Mouse (Mus musculus) layer of hippocampus, adult 2 months (tissue): ENCODE measurements at regions not wholly inside any gene's neighbourhood (a gene's known extent, or its start where the extent isn't known, plus 50 kb on each side); places are given as distances from the start of the nearest gene placed in this dataset.

Source experiments
- DNase-seq, 2 experiments: peaks; one replicate each; pipeline ENCODE4 v3.0.0; 2022; ENCODE audit warnings: low spot score in 2 of 2
- H3K27ac ChIP-seq: fragments of 200-600 bp; 2 replicates; pipeline ENCODE4 v1.8.1; 2022
- H3K4me3 ChIP-seq: fragments of 200-600 bp; 2 replicates; pipeline ENCODE4 v1.8.1; 2022; ENCODE audit warnings: mild to moderate bottlenecking
- CTCF ChIP-seq: fragments of 200-600 bp; conservative IDR thresholded peaks from 2 replicates; pipeline ENCODE4 v1.8.1; 2022; ENCODE audit warnings: antibody characterized with exemption, mild to moderate bottlenecking, moderate library complexity

- TF ChIP-seq CTCF = peak; percentile 38; the same call in 1 of the 2 replicates
- peak overlapping the region; percentile 94 for H3K27ac ChIP-seq
- peak; percentile 52 to 54 for DNase-seq
- peak overlapping the region; percentile 24; the same call in 1 of the 2 replicates for H3K4me3 ChIP-seq
These were observed 70.4 kb upstream of the Mef2a start for GRCm38 (mm10) chr7:67443001-67443555.

- no peak for TF ChIP-seq CTCF
- Histone ChIP-seq H3K27ac (peak overlapping the region; percentile 94), H3K4me3 (no peak overlapping the region)
These were observed 69.6 kb upstream of the Mef2a start for GRCm38 (mm10) chr7:67442284-67442683.

GRCm38 (mm10) chr7:67440806-67441205, 68.1 kb upstream of the Mef2a start:
- Histone ChIP-seq H3K27ac (peak overlapping the region; percentile 9; the same call in 1 of the 2 replicates), H3K4me3 (no peak overlapping the region)
- DNase-seq = peak; percentile 74 to 76
- TF ChIP-seq CTCF = no peak

More at GRCm38 (mm10) chr7:67442284-67442683, 69.6 kb upstream of the Mef2a start:
- DNase-seq = no peak

GRCm38 (mm10) chr7:67437216-67438006, 64.8 kb upstream of the Mef2a start:
- DNase-seq = no peak
- Histone ChIP-seq H3K27ac (no peak overlapping the region), H3K4me3 (no peak overlapping the region)
- TF ChIP-seq CTCF = no peak

- no peak for TF ChIP-seq CTCF
- H3K27ac ChIP-seq = no peak overlapping the region
- H3K4me3 ChIP-seq = no peak overlapping the region
- no peak for DNase-seq
These were observed 63.1 kb upstream of the Mef2a start for GRCm38 (mm10) chr7:67435643-67436339.

- Histone ChIP-seq H3K4me3 (no peak overlapping the region), H3K27ac (no peak overlapping the region)
- no peak for DNase-seq
- no peak for TF ChIP-seq CTCF
These were observed 58.3 kb upstream of the Mef2a start for GRCm38 (mm10) chr7:67430987-67431386.

- Histone ChIP-seq H3K27ac (no peak overlapping the region), H3K4me3 (no peak overlapping the region)
- no peak for DNase-seq
- no peak for TF ChIP-seq CTCF
These were observed 57.4 kb upstream of the Mef2a start for GRCm38 (mm10) chr7:67430041-67430440.

GRCm38 (mm10) chr7:67429008-67429873, 56.6 kb upstream of the Mef2a start:
- TF ChIP-seq CTCF = no peak
- no peak overlapping the region for H3K4me3 ChIP-seq
- no peak for DNase-seq
- no peak overlapping the region for H3K27ac ChIP-seq

- no peak for TF ChIP-seq CTCF
- no peak overlapping the region for H3K27ac ChIP-seq
- no peak for DNase-seq
These were observed 55.7 kb upstream of the Mef2a start for GRCm38 (mm10) chr7:67428388-67428787.

GRCm38 (mm10) chr7:67426076-67426475, 53.4 kb upstream of the Mef2a start:
- Histone ChIP-seq H3K4me3 (no peak overlapping the region), H3K27ac (no peak overlapping the region)
- no peak for TF ChIP-seq CTCF
- no peak for DNase-seq

More at GRCm38 (mm10) chr7:67428388-67428787, 55.7 kb upstream of the Mef2a start:
- no peak overlapping the region for H3K4me3 ChIP-seq

GRCm38 (mm10) chr7:67425581-67425980, 52.9 kb upstream of the Mef2a start:
- no peak overlapping the region for H3K4me3 ChIP-seq
- no peak for TF ChIP-seq CTCF
- H3K27ac ChIP-seq = no peak overlapping the region
- no peak for DNase-seq

- 0 out of 2 replicates have a peak overlapping the region, but pooled peaks have one; percentile 1 for H3K27ac ChIP-seq
- TF ChIP-seq CTCF = no peak
- no peak for DNase-seq
- no peak overlapping the region for H3K4me3 ChIP-seq
These were observed 52.3 kb upstream of the Mef2a start for GRCm38 (mm10) chr7:67424810-67425485.
